Mouse (Mus musculus): ENCODE results near the gene Poc5.
A peak's percentile ranks its signal among the peaks of the same experiment; 100 is the strongest.

The Poc5 gene

GRCm38 (mm10) chr13:96433041-96433440, 44.9 kb downstream of the Poc5 start:
- DNase-seq, result no peak

GRCm38 (mm10) chr13:96433648-96434190, 45.6 kb downstream of the Poc5 start:
- DNase-seq, result no peak

GRCm38 (mm10) chr13:96434899-96435331, 46.8 kb downstream of the Poc5 start:
- DNase-seq, result no peak

GRCm38 (mm10) chr13:96435793-96436192, 47.7 kb downstream of the Poc5 start:
- DNase-seq, result no peak

- DNase-seq, result no peak
These were observed 48.8 kb downstream of the Poc5 start for GRCm38 (mm10) chr13:96436921-96437320.

- DNase-seq, result no peak
These were observed 52.3 kb downstream of the Poc5 start for GRCm38 (mm10) chr13:96440436-96440835.

GRCm38 (mm10) chr13:96450205-96450856, 62.2 kb downstream of the Poc5 start:
- no peak for DNase-seq

GRCm38 (mm10) chr13:96450869-96451268, 62.8 kb downstream of the Poc5 start:
- no peak for DNase-seq

GRCm38 (mm10) chr13:96451386-96452140, 63.5 kb downstream of the Poc5 start:
- no peak for DNase-seq

- no peak for DNase-seq
These were observed 64.5 kb downstream of the Poc5 start for GRCm38 (mm10) chr13:96452621-96453020.

GRCm38 (mm10) chr13:96454288-96454687, 66.2 kb downstream of the Poc5 start:
- peak; percentile 13 for DNase-seq

GRCm38 (mm10) chr13:96457566-96457965, 69.5 kb downstream of the Poc5 start:
- DNase-seq, result no peak

- DNase-seq, result no peak
These were observed 69.9 kb downstream of the Poc5 start for GRCm38 (mm10) chr13:96458018-96458417.

GRCm38 (mm10) chr13:96458606-96459005, 70.5 kb downstream of the Poc5 start:
- DNase-seq, result no peak

- DNase-seq, result no peak
These were observed 74.5 kb downstream of the Poc5 start for GRCm38 (mm10) chr13:96462644-96463043.

- DNase-seq, result no peak
These were observed 77.2 kb downstream of the Poc5 start for GRCm38 (mm10) chr13:96465315-96465714.

Measured in right cerebral cortex, postnatal 4 days (tissue).